Mouse (Mus musculus) neural tube, embryonic 14.5 days (tissue): ENCODE results near the gene Nfib. TPM values are rescaled to one million over a fixed set of nuclear protein-coding genes. Genes with fewer than 3 reads are reported as not detected.

ENCODE experiments used
- ATAC-seq: fragments of 200-750 bp; cut with Nextera tagmentation; 2 replicates; pipeline ENCODE4 v1.8.0; 2017; ENCODE audit warnings: low read depth, mild to moderate bottlenecking, moderate TSS enrichment, moderate library complexity
- H3K27ac ChIP-seq: fragments of 300-500 bp; sonication (generic); 2 replicates; pipeline ENCODE4 v1.5.1; 2014; ENCODE audit warnings: low read depth, mild to moderate bottlenecking, control low read depth, low read length, moderate library complexity, mixed read lengths
- H3K27me3 ChIP-seq: fragments of 300-500 bp; sonication (generic); 2 replicates; pipeline ENCODE4 v1.6.1; 2014; ENCODE audit warnings: low read length; ENCODE audit not compliant: control insufficient read depth, insufficient read depth
- H3K36me3 ChIP-seq: fragments of 300-500 bp; sonication (generic); 2 replicates; pipeline ENCODE4 v1.6.1; 2014; ENCODE audit warnings: low read length, mixed read lengths; ENCODE audit not compliant: control insufficient read depth, insufficient read depth
- H3K4me1 ChIP-seq: fragments of 300-500 bp; sonication (generic); 2 replicates; pipeline ENCODE4 v1.6.1; 2014; ENCODE audit warnings: low read length; ENCODE audit not compliant: control insufficient read depth, insufficient read depth
- H3K4me2 ChIP-seq: fragments of 300-500 bp; sonication (generic); 2 replicates; pipeline ENCODE4 v1.6.1; 2014; ENCODE audit warnings: mild to moderate bottlenecking, low read depth, low read length, control low read depth
- H3K4me3 ChIP-seq: fragments of 300-500 bp; sonication (generic); 2 replicates; pipeline ENCODE4 v1.5.1; 2014; ENCODE audit warnings: low read depth, low read length, control low read depth, mixed read lengths
- H3K9ac ChIP-seq: fragments of 300-500 bp; sonication (generic); replicated peaks from 2 replicates; pipeline ENCODE4 v1.6.1; 2014; ENCODE audit warnings: low read depth, mild to moderate bottlenecking, control low read depth, low read length, mixed read lengths
- H3K9me3 ChIP-seq: fragments of 300-500 bp; sonication (generic); 2 replicates; pipeline ENCODE4 v1.6.1; 2016; ENCODE audit warnings: low read length; ENCODE audit not compliant: control insufficient read depth
- WGBS: fragments of 180-500 bp; shearing (Covaris S2); extraction: QIAGEN DNeasy Blood & Tissue Kit; methylation state at CpG from one replicate; pipeline ENCODE4 v1.1.7; 2014; 5-methylcytosine and 5-hydroxymethylcytosine counted together
- polyA plus RNA-seq: library from polyadenylated mRNA; unstranded; fragments of >200 nt; fragmentation: Nextera tagmentation; extraction: Ambion mirVana; gene quantifications from 2 replicates; pipeline ENCODE4 v1.2.1, GENCODE M21; 2014

The Nfib gene
- polyA plus RNA-seq, 1 experiment from 2014 or later, result 111 TPM

DNA sequence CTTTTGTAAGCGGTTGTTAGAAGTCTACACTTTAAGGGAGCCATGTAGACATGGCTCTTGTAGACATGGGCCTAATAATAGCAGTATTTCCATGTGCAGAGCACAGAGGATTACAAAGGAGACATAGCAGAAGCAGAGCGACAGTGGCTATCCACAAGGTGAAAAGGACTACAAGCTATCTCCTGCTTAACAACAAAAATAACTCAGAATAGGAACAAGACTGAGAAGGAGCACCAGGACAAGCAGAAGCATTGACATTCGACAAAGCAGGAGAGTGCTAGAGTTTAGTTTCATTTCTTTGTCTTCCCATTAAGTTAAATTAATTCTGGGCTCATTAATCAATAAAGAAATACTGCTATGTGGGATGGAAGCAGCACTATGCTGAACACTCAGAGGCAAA lies 372.1 kb downstream of the Nfib start:
- Histone ChIP-seq H3K4me2 (no peak overlapping the region), H3K27me3 (no peaks in the 10 kb centered on the region), H3K4me3 (no peak overlapping the region), H3K27ac (no peak overlapping the region), H3K36me3 (no peaks in the 10 kb centered on the region), H3K9me3 (no peaks in the 10 kb centered on the region), H3K9ac (no peak overlapping the region), H3K4me1 (no peaks in the 10 kb centered on the region; the same call in 1 of the 2 replicates)
- no peak for ATAC-seq
- WGBS, result 87% methylated on average over 3 of the region's 3 CpGs

DNA sequence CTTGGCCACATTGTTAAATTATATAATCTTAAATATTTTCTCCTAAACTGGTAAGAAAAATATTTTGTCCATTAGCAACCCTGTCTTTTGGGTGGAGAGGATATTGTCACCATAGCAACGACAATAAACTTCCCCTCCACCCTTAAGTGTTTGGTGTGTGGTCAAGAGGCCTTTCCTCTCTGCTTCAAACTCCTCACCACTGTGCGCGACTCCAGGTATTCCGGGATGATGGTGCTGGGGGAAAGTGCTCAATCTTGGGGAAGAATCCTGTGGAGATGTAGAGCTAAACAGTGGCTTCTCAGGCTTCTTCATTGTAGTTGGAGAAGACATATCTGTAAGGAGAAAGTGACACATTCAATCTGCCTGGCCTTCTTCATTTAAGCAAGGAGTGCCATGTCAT lies 375.5 kb downstream of the Nfib start:
- Histone ChIP-seq H3K4me1 (no peaks in the 10 kb centered on the region), H3K27ac (no peak overlapping the region), H3K36me3 (no peaks in the 10 kb centered on the region), H3K4me3 (no peak overlapping the region), H3K27me3 (no peaks in the 10 kb centered on the region), H3K4me2 (no peak overlapping the region), H3K9me3 (no peaks in the 10 kb centered on the region), H3K9ac (no peak overlapping the region)
- 92% methylated on average over 4 of the region's 4 CpGs for WGBS
- ATAC-seq, result no peak

DNA sequence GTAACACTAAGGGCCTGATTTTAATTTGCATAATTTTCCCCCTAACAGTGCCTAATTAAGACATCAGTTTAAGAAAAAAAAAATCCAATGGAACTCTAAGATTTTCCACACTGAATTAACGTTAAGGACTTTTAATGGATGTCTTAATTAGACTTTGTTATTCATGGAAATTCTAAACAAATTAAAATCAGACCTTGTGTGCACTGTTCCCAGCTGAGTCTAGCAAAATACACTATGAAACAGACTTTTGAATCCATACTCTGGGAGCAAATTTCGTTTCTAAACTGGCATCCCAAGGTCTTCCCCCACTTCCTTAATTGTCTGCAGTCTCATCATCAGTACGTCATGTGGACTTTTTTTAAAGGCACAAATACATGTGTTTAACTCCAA lies 379.4 kb downstream of the Nfib start:
- Histone ChIP-seq H3K27me3 (no peaks in the 10 kb centered on the region), H3K4me3 (no peak overlapping the region), H3K27ac (no peak overlapping the region), H3K4me1 (no peaks in the 10 kb centered on the region), H3K9me3 (no peaks in the 10 kb centered on the region), H3K9ac (no peak overlapping the region), H3K36me3 (no peaks in the 10 kb centered on the region), H3K4me2 (no peak overlapping the region)
- 55% methylated on average over 3 of the region's 3 CpGs for WGBS
- no peak for ATAC-seq

DNA sequence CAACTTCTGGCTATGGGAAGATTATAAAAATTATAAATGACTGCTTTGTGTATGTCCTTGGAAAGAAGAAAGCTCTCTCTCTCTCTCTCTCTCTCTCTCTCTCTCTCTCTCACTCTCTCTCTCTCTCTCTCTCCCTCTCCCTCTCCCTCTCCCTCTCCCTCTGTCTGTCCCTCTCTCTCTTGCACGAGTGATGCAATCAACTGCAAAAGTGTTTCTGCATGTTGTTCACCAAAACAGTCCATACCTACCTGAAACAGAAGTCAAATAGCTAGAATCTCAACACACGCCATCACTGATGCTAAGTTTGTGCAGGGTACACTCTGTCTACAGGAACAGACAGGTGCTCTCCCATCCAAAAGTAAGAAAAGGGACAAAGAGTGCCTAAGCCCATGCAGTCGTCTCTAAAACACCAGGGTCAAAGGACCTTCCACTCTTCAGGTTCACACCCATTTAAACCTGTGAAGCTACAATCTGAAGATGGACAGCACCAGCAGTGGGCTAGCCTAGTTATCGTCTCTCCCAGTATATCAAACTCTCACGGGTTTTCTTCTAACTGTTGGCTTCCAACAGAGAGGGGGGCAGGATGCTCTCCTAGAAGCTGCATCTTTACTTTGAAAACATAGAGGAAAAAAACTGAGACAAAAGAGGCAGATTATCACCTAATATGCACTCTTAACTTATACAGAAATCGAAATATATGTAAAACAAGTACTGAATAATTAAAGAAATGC lies 380.0 kb downstream of the Nfib start:
- ATAC-seq, result no peak
- Histone ChIP-seq H3K4me3 (no peak overlapping the region), H3K36me3 (no peaks in the 10 kb centered on the region), H3K27ac (no peak overlapping the region), H3K4me1 (no peaks in the 10 kb centered on the region), H3K9ac (no peak overlapping the region), H3K27me3 (no peaks in the 10 kb centered on the region), H3K9me3 (no peaks in the 10 kb centered on the region), H3K4me2 (no peak overlapping the region)
- WGBS, result 72% methylated on average over 6 of the region's 6 CpGs

DNA sequence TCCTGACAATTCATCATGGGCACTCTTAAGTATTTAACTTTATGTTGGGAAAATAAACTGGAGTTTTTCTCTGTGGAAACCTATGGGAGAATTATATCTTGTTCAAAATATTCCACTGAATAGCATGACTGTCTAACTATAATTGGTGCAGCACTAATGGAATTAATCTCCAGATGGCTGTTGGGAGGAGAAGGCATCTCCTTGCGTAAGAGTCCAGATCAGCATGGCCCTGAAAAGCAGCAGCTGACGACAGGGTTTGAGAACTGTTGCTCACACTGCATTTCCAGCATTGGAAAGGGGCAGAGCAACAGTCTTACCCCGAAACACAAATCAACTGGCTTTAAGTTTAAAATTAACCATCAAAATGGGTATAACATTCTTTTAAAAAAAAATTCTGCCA lies 380.6 kb downstream of the Nfib start:
- H3K27me3 ChIP-seq, result no peaks in the 10 kb centered on the region
- H3K36me3 ChIP-seq, result peaks cover 1% of the 10 kb centered on the region; the same call in 1 of the 2 replicates
- no peak overlapping the region for H3K4me2 ChIP-seq
- no peak overlapping the region for H3K9ac ChIP-seq
- no peak overlapping the region for H3K4me3 ChIP-seq
- H3K27ac ChIP-seq, result no peak overlapping the region
- no peaks in the 10 kb centered on the region for H3K9me3 ChIP-seq
- ATAC-seq, result no peak
- 67% methylated on average over 3 of the region's 3 CpGs for WGBS
- H3K4me1 ChIP-seq, result no peaks in the 10 kb centered on the region

DNA sequence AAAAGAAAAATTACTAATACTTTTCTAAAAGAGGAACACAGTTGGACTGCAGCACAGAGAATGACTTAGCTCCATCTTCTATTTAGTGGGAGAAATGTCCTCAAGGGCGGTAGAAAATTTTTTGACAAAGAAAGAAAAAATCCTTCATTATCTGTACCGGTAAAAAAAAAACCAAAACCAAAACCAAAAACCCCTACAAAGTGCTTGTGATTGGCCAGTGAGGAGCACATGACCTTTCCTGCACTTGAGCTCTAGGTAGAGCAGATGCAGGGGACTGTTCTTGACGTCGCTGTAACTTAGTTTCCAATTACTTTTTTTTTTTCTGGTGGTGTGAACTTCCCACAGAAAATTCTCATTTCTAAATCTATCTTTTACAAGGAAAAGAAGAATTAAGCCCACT lies 384.5 kb downstream of the Nfib start:
- Histone ChIP-seq H3K9ac (no peak overlapping the region), H3K4me1 (no peaks in the 10 kb centered on the region), H3K9me3 (no peaks in the 10 kb centered on the region), H3K36me3 (peaks cover 4% of the 10 kb centered on the region; the same call in 1 of the 2 replicates), H3K4me3 (no peak overlapping the region), H3K27me3 (no peaks in the 10 kb centered on the region), H3K4me2 (no peak overlapping the region), H3K27ac (no peak overlapping the region)
- 84% methylated on average over 4 of the region's 4 CpGs for WGBS
- ATAC-seq, result no peak

DNA sequence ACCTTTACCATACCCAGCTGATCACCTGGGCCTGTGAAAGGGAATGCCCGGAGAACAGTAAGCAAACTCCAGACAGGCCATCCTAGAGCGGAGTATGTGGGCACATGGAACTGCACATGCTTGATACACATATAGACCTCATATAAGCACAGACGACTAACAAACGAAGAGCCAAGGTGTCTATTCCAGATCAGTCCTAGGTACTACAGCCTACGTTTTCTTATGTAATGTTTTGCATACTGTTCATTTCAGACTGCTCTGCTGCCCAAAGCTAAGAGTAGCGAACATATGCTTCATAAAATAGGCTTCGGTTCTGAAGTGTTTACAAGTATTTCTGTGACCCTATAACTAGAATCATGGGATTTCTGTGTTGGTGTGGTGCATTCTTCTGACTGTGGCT lies 386.2 kb downstream of the Nfib start:
- WGBS, result 85% methylated on average over 7 of the region's 7 CpGs
- peaks cover 4% of the 10 kb centered on the region; the same call in 1 of the 2 replicates for H3K36me3 ChIP-seq
- H3K27me3 ChIP-seq, result no peaks in the 10 kb centered on the region
- no peak; the same call in 1 of the 2 replicates for ATAC-seq
- H3K4me3 ChIP-seq, result no peak overlapping the region
- H3K9me3 ChIP-seq, result no peaks in the 10 kb centered on the region
- H3K9ac ChIP-seq, result no peak overlapping the region
- no peak overlapping the region for H3K4me2 ChIP-seq
- H3K27ac ChIP-seq, result no peak overlapping the region
- no peaks in the 10 kb centered on the region for H3K4me1 ChIP-seq

DNA sequence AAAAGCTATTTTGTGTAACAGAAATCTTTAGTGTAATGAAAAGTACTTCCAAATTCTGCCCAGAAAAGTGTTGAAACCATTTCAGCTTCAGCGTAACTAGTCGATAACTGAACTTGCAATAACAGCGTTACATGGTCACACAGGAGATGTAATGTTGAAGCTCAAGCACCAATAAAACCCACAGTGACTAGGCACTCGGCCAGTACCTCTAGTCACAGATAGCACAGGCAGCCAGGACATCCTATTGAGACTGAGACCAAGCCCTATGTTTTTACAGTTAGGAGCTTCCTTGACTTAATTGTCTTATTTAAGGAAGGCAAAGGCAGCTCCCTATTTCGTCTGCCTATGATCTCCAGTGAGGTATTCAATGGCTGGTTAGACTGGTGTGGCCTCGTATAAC lies 389.4 kb downstream of the Nfib start:
- H3K4me1 ChIP-seq, result no peaks in the 10 kb centered on the region
- no peak overlapping the region for H3K27ac ChIP-seq
- 77% methylated on average over 6 of the region's 6 CpGs for whole genome bisulfite sequencing

DNA sequence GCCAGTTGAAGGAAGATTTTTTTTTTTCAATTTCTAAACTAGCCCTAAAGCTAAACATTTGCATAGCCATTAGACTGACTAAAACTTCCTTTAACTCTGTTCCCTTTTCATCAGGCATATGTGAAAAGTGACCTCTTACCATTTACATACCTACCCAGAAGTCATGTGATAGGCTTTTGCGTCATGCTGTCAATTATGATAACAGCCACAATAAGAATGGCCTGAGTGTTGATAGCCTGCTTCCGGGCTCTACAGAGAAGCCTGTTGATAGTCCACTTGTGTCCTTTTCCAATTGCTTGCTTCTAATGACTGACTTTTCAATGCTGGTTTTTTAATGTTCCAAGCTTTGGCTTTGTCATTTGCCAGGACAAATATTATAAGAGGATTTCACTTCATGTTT lies 389.8 kb downstream of the Nfib start:
- no peak overlapping the region for H3K9ac ChIP-seq
- no peak overlapping the region for H3K4me2 ChIP-seq
- WGBS, result 79% methylated on average over 2 of the region's 2 CpGs

More for the DNA sequence above, 389.4 kb downstream of the Nfib start:
- no peaks in the 10 kb centered on the region for H3K27me3 ChIP-seq
- no peaks in the 10 kb centered on the region for H3K9me3 ChIP-seq
- peaks cover 4% of the 10 kb centered on the region; the same call in 1 of the 2 replicates for H3K36me3 ChIP-seq
- no peak overlapping the region for H3K9ac ChIP-seq
- H3K4me3 ChIP-seq, result no peak overlapping the region
- H3K4me2 ChIP-seq, result no peak overlapping the region
- no peak for ATAC-seq

More for the DNA sequence above, 389.8 kb downstream of the Nfib start:
- H3K36me3 ChIP-seq, result peaks cover 4% of the 10 kb centered on the region; the same call in 1 of the 2 replicates
- H3K9me3 ChIP-seq, result no peaks in the 10 kb centered on the region
- H3K27ac ChIP-seq, result no peak overlapping the region
- no peak for ATAC-seq
- no peak overlapping the region for H3K4me3 ChIP-seq
- no peaks in the 10 kb centered on the region for H3K4me1 ChIP-seq
- H3K27me3 ChIP-seq, result no peaks in the 10 kb centered on the region
